Mouse (Mus musculus) midbrain, embryonic 14.5 days (tissue): ENCODE results near the gene Dync2h1. TPM values are rescaled to one million over a fixed set of nuclear protein-coding genes. Genes with fewer than 3 reads are reported as not detected.

ENCODE experiments used
- ATAC-seq: fragments of 200-750 bp; cut with Nextera tagmentation; 2 replicates; pipeline ENCODE4 v1.8.0; 2017; ENCODE audit warnings: moderate number of reproducible peaks, moderate library complexity; ENCODE audit not compliant: low FRiP score, low TSS enrichment
- DNase-seq: peaks from one replicate; pipeline ENCODE4 v3.0.0-alpha.2; 2015
- H3K27ac ChIP-seq: fragments of 300-500 bp; sonication (generic); replicated peaks from 2 replicates; pipeline ENCODE4 v1.5.1; 2014; ENCODE audit warnings: mild to moderate bottlenecking, low read depth, low read length, moderate library complexity
- H3K27me3 ChIP-seq: fragments of 300-500 bp; sonication (generic); 2 replicates; pipeline ENCODE4 v1.6.1; 2014; ENCODE audit warnings: low read length, control low read depth, mixed read lengths; ENCODE audit not compliant: control insufficient read depth, insufficient read depth
- H3K36me3 ChIP-seq: fragments of 300-500 bp; sonication (generic); 2 replicates; pipeline ENCODE4 v1.6.1; 2014; ENCODE audit warnings: low read length, control low read depth; ENCODE audit not compliant: control insufficient read depth, insufficient read depth
- H3K4me1 ChIP-seq: fragments of 300-500 bp; sonication (generic); 2 replicates; pipeline ENCODE4 v1.6.1; 2014; ENCODE audit warnings: mild to moderate bottlenecking, antibody characterized with exemption, low read length, control low read depth; ENCODE audit not compliant: control insufficient read depth, insufficient read depth
- H3K4me2 ChIP-seq: fragments of 300-500 bp; sonication (generic); 2 replicates; pipeline ENCODE4 v1.6.1; 2014; ENCODE audit warnings: mild to moderate bottlenecking, low read length, moderate library complexity
- H3K4me3 ChIP-seq: fragments of 300-500 bp; sonication (generic); replicated peaks from 2 replicates; pipeline ENCODE4 v1.5.1; 2014; ENCODE audit warnings: low read depth, low read length
- H3K9ac ChIP-seq: fragments of 300-500 bp; sonication (generic); replicated peaks from 2 replicates; pipeline ENCODE4 v1.6.1; 2014; ENCODE audit warnings: mild to moderate bottlenecking, low read length, moderate library complexity
- H3K9me3 ChIP-seq: fragments of 300-500 bp; sonication (generic); 2 replicates; pipeline ENCODE4 v1.6.1; 2016; ENCODE audit warnings: low read length, control low read depth, mixed read lengths; ENCODE audit not compliant: control insufficient read depth
- WGBS: fragments of 180-500 bp; shearing (Covaris S2); extraction: QIAGEN DNeasy Blood & Tissue Kit; methylation state at CpG from one replicate; pipeline ENCODE4 v1.1.7; 2014; 5-methylcytosine and 5-hydroxymethylcytosine counted together
- polyA plus RNA-seq: library from polyadenylated mRNA; unstranded; fragments of >200 nt; fragmentation: Nextera tagmentation; extraction: Ambion mirVana; gene quantifications from 2 replicates; pipeline ENCODE4 v1.2.1, GENCODE M21; 2014

The Dync2h1 gene
- polyA plus RNA-seq, 1 experiment from 2014 or later, result 26.3 TPM

DNA sequence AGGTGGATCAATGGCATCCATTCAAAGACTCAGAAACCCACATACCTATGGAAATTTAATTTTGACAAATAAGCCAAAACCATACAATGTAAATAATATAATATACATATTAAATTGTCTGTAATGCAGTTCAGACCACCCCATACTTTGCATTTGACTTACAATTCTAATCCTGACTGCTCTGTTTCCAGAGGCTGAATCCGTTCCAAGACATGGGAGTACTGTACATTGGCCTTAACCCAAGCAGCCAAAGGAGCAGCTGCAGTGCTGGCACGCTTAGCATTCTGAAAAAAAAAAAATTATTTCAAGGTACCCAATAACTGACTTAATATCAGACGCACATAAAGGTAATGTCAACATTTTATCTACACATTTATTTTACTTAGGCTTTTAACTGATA is 113.4 kb downstream of the Dync2h1 start:
- Histone ChIP-seq H3K9ac (no peak overlapping the region), H3K9me3 (no peaks in the 10 kb centered on the region), H3K4me3 (no peak overlapping the region), H3K4me2 (no peak overlapping the region), H3K27ac (no peak overlapping the region), H3K27me3 (no peaks in the 10 kb centered on the region), H3K36me3 (peaks cover 28% of the 10 kb centered on the region), H3K4me1 (no peaks in the 10 kb centered on the region)
- WGBS, result 92% methylated on average over 3 of the region's 3 CpGs
- ATAC-seq (no peak), DNase-seq (peak; percentile 1)

DNA sequence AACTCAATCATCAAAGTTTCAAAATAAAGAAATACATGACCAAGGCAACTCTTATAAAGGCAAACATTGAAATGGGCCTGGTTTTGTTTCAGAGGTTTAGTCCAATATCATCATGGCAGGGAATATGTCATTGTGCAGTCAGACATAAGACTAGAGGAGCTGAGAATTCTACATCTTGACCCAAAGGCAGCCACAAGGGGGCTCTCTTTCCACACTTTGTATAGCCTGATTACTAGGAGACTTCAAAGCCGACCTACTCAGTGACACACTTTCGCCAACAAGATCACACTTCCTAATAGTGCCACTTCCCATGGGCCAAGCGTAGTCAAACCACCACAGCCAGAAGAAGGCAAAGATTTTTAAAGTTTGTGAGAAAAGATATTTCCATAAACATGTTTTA is 133.7 kb downstream of the Dync2h1 start:
- H3K4me1 ChIP-seq, result no peaks in the 10 kb centered on the region
- no peaks in the 10 kb centered on the region for H3K27me3 ChIP-seq
- no peak overlapping the region for H3K4me2 ChIP-seq
- DNase-seq, result peak; percentile 63
- ATAC-seq, result no peak
- H3K36me3 ChIP-seq, result peaks cover 11% of the 10 kb centered on the region; the same call in 1 of the 2 replicates
- H3K4me3 ChIP-seq, result no peak overlapping the region
- H3K9me3 ChIP-seq, result no peaks in the 10 kb centered on the region
- WGBS, result 82% methylated on average over 3 of the region's 3 CpGs
- no peak overlapping the region for H3K9ac ChIP-seq
- no peak overlapping the region for H3K27ac ChIP-seq

DNA sequence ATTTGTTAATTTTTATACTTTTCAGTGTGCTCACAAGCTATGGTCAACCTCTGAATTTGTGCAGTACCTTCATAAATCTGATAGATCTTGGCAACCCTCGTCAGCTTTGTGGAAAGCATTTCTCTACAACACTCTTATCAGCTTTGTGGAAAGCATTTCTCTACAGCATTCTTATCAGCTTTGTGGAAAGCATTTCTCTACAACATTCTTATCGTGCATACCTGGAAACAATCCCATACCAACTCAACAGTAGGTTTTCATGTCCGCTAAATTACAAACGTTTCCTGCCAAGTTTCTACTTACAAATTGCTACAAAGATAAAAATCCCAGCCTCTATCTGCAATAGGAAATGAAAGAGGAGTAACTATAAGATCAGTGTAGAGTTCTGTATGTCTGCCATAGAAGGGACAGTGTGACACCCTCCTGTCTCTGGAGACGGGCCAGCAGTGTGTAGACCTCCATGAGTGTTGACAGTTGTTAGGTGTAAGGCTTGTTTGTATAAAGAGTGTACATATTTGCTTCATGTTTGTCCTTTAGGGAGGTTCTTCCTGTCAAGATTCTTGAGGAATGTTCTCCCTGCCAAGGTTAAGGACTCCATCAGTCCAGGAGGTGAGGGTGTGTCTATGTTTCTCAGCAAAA is 141.5 kb downstream of the Dync2h1 start:
- WGBS, result 96% methylated on average over 5 of the region's 5 CpGs

DNA sequence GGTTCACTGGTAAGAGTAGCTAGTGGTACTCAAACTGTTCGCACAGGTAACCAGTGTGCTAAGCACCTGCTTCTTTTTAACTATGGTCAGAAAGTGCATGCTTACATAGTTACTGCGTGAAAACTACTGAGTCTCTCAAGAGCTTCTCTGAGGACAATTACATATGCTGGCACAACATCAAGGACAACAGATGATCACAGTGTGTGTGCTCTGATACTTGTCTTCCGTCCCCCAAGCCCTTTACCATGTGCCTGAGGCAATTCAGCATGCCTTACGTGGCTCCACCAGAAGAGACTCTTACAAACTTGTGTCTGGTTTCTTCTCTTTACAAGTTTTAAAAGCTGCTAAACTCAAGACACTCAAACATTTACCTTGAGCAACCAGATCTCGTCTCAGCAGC is 143.0 kb downstream of the Dync2h1 start:
- Histone ChIP-seq H3K9ac (no peak overlapping the region), H3K4me3 (no peak overlapping the region), H3K27me3 (no peaks in the 10 kb centered on the region), H3K36me3 (peaks cover 30% of the 10 kb centered on the region), H3K4me2 (no peak overlapping the region), H3K27ac (no peak overlapping the region), H3K9me3 (no peaks in the 10 kb centered on the region), H3K4me1 (no peaks in the 10 kb centered on the region)
- ATAC-seq (no peak), DNase-seq (no peak)
- WGBS, result 91% methylated on average over 5 of the region's 5 CpGs

More for the DNA sequence above, 141.5 kb downstream of the Dync2h1 start:
- H3K4me1 ChIP-seq, result no peaks in the 10 kb centered on the region
- H3K4me2 ChIP-seq, result no peak overlapping the region
- H3K27ac ChIP-seq, result no peak overlapping the region
- ATAC-seq (no peak), DNase-seq (no peak)
- H3K27me3 ChIP-seq, result no peaks in the 10 kb centered on the region
- no peak overlapping the region for H3K4me3 ChIP-seq
- no peaks in the 10 kb centered on the region for H3K9me3 ChIP-seq
- H3K9ac ChIP-seq, result no peak overlapping the region
- peaks cover 30% of the 10 kb centered on the region for H3K36me3 ChIP-seq

DNA sequence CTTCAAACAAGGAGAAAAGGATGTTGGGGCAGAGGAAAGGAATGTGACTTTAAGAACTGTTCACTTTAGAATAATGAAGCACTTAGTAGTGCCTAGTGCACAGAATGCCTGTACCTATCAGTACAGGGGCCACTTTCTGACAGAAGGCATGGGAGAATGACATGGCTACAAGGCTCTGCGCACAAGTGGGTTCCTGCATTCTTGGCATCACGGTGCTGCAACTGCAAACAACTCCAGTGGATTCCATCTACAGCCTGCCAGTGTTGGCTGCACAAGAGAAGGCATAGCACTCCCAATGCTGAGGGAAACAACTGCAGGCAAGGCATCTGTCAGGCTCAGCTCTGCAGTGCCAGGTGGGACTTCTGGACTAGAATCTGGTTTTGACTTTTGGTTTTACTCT is 151.7 kb downstream of the Dync2h1 start:
- no peak overlapping the region for H3K4me3 ChIP-seq
- no peak overlapping the region for H3K4me2 ChIP-seq
- ATAC-seq, result no peak
- DNase-seq, result no peak
- H3K36me3 ChIP-seq, result peaks cover 16% of the 10 kb centered on the region
- no peak overlapping the region for H3K27ac ChIP-seq
- H3K27me3 ChIP-seq, result no peaks in the 10 kb centered on the region
- H3K4me1 ChIP-seq, result no peaks in the 10 kb centered on the region
- no peaks in the 10 kb centered on the region for H3K9me3 ChIP-seq
- H3K9ac ChIP-seq, result no peak overlapping the region
- 91% methylated on average over 2 of the region's 2 CpGs for WGBS

DNA sequence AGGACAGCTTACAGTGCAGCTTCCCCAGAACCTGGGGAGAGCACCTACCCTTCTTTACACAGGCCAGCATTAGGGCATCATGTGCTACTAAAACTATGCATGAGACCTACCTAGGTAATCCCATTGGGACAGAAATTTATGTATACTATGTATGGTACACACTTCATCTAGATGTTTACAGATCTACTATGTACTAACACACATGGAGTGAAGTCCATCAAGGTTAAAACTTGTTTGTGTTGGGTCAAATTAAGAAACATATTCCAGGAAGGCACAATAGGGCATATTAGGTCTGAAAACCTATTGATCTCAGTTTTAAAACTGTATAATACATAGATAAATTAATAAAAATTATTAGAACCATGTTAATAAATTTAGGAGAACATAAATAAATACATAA is 168.6 kb downstream of the Dync2h1 start:
- Histone ChIP-seq H3K4me2 (no peak overlapping the region), H3K9me3 (no peaks in the 10 kb centered on the region), H3K4me1 (no peaks in the 10 kb centered on the region), H3K27me3 (no peaks in the 10 kb centered on the region), H3K27ac (no peak overlapping the region), H3K9ac (no peak overlapping the region), H3K36me3 (0 out of 2 replicates have a peak, but pooled peaks cover 3% of the 10 kb centered on the region), H3K4me3 (no peak overlapping the region)
- ATAC-seq (no peak), DNase-seq (no peak)

DNA sequence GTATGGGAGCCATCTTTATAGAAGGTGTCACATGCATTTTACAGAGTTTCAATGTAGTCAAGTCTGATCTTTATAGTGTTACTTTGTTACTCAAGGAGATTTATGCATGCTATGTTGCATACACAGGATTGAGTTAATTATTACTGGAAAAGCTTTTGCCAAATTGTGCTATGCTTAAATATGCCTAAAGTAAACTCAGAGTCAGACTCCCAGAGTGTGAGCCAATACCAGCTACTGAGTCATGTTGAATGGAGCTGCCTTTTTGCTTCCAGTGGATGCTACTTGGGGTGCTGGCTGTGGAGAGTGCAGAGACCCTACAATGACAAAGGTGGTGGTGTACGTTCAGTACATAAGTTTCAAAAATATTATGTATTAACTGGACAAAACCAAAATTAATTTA is 169.5 kb downstream of the Dync2h1 start:
- Histone ChIP-seq H3K9me3 (no peaks in the 10 kb centered on the region), H3K4me3 (no peak overlapping the region), H3K4me1 (no peaks in the 10 kb centered on the region), H3K4me2 (no peak overlapping the region), H3K36me3 (0 out of 2 replicates have a peak, but pooled peaks cover 3% of the 10 kb centered on the region), H3K27ac (no peak overlapping the region), H3K27me3 (no peaks in the 10 kb centered on the region), H3K9ac (no peak overlapping the region)
- WGBS, result 98% methylated on average over 1 of the region's 1 CpGs
- ATAC-seq, result no peak
- no peak for DNase-seq

DNA sequence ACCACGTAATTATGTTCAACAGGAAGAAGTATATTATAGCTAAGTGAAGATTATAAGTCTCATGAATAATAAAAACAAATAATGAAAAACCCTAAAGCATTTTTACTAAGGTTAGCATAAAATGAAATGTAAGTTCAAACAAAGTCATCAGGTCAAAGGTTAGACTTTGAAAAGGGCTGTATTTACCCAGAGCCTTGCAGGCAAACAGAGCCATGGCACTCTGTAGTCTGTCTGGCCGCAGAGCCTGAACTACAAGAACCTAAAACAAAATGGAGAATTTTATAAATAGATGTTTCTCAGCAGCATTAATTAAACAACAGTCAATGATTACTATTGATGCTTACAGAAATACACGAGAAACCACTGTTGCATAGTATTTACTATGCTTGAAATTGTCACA is 174.5 kb downstream of the Dync2h1 start:
- peaks cover 11% of the 10 kb centered on the region for H3K36me3 ChIP-seq
- H3K27ac ChIP-seq, result no peak overlapping the region
- WGBS, result 86% methylated on average over 3 of the region's 3 CpGs
- H3K4me1 ChIP-seq, result no peaks in the 10 kb centered on the region
- no peak overlapping the region for H3K4me3 ChIP-seq
- no peak for DNase-seq
- H3K27me3 ChIP-seq, result no peaks in the 10 kb centered on the region
- H3K4me2 ChIP-seq, result no peak overlapping the region
- no peak for ATAC-seq
- no peak overlapping the region for H3K9ac ChIP-seq
- H3K9me3 ChIP-seq, result no peaks in the 10 kb centered on the region

DNA sequence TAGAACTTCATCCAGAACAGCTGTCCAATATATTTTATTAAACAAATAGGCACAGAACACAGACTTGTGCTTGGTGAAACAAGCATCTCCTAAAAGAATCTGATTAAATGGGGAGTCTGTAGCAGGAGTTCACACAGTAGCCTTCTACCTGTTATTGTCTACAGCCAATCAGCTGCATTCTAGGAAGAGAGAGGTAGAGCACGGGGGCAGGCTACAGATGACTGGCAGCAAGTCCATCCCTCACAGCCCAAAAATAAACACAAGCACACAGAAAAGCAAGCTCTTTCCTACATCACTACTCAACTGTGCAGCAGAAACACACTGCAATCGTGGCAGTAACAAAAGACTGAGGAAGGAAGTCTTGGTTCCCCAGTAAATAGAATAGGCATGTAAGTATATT is 189.4 kb downstream of the Dync2h1 start:
- DNase-seq, result no peak
- H3K4me2 ChIP-seq, result no peak overlapping the region
- H3K27me3 ChIP-seq, result no peaks in the 10 kb centered on the region
- H3K36me3 ChIP-seq, result peaks cover 24% of the 10 kb centered on the region
- WGBS, result 60% methylated on average over 2 of the region's 2 CpGs
- no peak overlapping the region for H3K9ac ChIP-seq
- H3K4me1 ChIP-seq, result no peaks in the 10 kb centered on the region
- ATAC-seq, result no peak
- H3K27ac ChIP-seq, result no peak overlapping the region
- H3K4me3 ChIP-seq, result no peak overlapping the region
- no peaks in the 10 kb centered on the region for H3K9me3 ChIP-seq
